Mouse (Mus musculus) small intestine, adult 2 months (tissue): ENCODE results near the gene Lpar2. TPM values are rescaled to one million over a fixed set of nuclear protein-coding genes. Genes with fewer than 3 reads are reported as not detected.

Experiments used
- H3K27ac ChIP-seq: fragments of 200-500 bp; 2 replicates; pipeline ENCODE4 v1.5.1; 2012; ENCODE audit warnings: low read depth, low read length, control low read depth, inconsistent platforms; ENCODE audit not compliant: insufficient read depth
- H3K27me3 ChIP-seq: fragments of 200-500 bp; 2 replicates; pipeline ENCODE4 v1.6.1; 2012; ENCODE audit warnings: mild to moderate bottlenecking, moderate library complexity, low read length, inconsistent platforms; ENCODE audit not compliant: control insufficient read depth, insufficient read depth
- H3K36me3 ChIP-seq: fragments of 200-500 bp; 2 replicates; pipeline ENCODE4 v1.6.1; 2012; ENCODE audit warnings: mild to moderate bottlenecking, low read length, control low read depth, inconsistent platforms; ENCODE audit not compliant: control insufficient read depth, insufficient read depth
- H3K4me1 ChIP-seq: fragments of 200-500 bp; 2 replicates; pipeline ENCODE4 v1.6.1; 2012; ENCODE audit warnings: low read length, inconsistent platforms, mixed read lengths; ENCODE audit not compliant: control insufficient read depth, insufficient read depth, insufficient read length
- H3K4me3 ChIP-seq: fragments of 200-500 bp; 2 replicates; pipeline ENCODE4 v1.5.1; 2012; ENCODE audit warnings: low read depth, mild to moderate bottlenecking, control low read depth, inconsistent platforms, low read length, moderate library complexity
- CTCF ChIP-seq: fragments of 200-500 bp; IDR thresholded peaks from 2 replicates; pipeline ENCODE4 v1.5.1; 2012; ENCODE audit warnings: low read depth, mild to moderate bottlenecking, control low read depth, inconsistent platforms, low read length, moderate library complexity, mixed read lengths; ENCODE audit not compliant: insufficient replicate concordance, insufficient read length; ENCODE audit errors: extremely low read depth
- POLR2A ChIP-seq: fragments of 200-500 bp; IDR thresholded peaks from 2 replicates; pipeline ENCODE4 v1.6.1; 2012; ENCODE audit warnings: low read depth, mild to moderate bottlenecking, control low read depth, inconsistent platforms, low read length, moderate library complexity
- WGBS: fragments of 180-500 bp; shearing (Covaris S2); methylation state at CpG from one replicate; pipeline ENCODE4 v1.1.7; 2018; 5-methylcytosine and 5-hydroxymethylcytosine counted together
- polyA plus RNA-seq: library from polyadenylated mRNA; depleted of rRNA; stranded (reverse); fragments of >200 nt; gene quantifications from 2 replicates; pipeline ENCODE4 v1.2.3, GENCODE M21; 2012

Lpar2 gene
- polyA plus RNA-seq, 1 experiment: 2.2 TPM

DNA sequence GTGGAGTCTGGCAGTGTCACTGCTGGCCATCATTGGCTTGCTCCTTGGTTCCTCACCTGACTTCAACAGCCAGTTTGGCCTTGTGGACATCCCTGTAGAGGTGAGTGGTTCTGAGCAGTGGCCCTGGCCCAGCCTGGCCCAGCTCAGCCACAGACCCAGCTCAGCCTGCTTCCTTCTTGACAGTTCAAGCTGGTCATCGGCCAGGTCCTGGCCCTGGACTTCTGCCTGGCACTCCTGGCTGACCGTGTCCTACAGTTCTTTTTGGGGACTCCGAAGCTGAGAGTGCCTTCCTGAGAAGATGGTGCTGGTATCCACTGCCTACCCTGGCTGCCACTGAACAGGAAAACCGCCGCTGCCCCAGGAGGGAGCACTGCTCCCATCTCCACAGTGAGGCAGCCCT, 15.0 kb upstream of the Lpar2 start:
- no peaks in the 10 kb centered on the region for H3K27me3 ChIP-seq
- no peak for TF ChIP-seq POLR2A
- TF ChIP-seq CTCF: no peak
- WGBS: 92% methylated on average over 5 of the region's 5 CpGs
- peaks cover 5% of the 10 kb centered on the region; the same call in 1 of the 2 replicates for H3K4me1 ChIP-seq
- peaks cover 65% of the 10 kb centered on the region for H3K36me3 ChIP-seq
- no peak overlapping the region for H3K27ac ChIP-seq
- no peak overlapping the region for H3K4me3 ChIP-seq

DNA sequence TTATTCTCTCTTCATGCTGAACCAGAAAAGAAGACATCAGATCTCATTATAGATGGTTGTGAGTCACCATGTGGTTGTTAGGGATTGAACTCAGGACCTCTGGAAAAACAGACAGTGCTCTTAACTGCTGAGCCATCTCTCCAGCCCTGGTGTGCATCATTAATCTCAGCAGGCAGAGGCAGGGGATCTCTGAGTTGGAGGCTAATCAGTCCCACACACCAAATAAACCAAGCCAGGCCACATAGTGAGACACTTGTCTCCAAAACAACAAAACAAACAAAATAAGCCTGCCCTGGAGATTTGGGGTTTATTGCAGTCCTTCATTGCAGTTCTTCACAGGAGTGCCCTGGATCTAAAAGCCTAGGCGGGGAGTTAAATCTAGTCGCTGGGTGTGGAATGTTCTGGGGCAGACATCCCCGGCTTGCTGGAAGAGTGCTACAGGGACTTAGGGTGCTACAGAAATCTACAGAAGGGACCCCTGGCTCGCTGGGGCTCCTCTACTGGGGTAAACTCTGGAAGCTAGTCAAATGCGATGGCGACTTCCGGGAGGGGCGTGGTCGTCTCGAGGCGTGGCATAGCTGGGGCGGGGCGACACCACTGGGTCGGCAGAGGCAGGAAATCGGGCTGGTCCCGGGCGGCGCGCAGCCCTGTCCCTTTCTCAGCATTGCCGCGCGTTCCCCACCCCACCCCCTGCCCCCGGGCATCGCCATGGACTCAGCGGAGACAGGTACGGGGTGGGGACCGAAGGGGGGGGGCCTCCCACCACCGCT, 13.9 kb upstream of the Lpar2 start, which contains the start of gene Gmip:
Gmip (plus strand) TSS at position 586 of the 770 bp plus-strand sequence.
- peaks cover 5% of the 10 kb centered on the region; the same call in 1 of the 2 replicates for H3K4me1 ChIP-seq
- H3K27ac ChIP-seq: peak within 1 kb of the TSS; percentile 17
- WGBS: 4% methylated on average over 28 of the region's 28 CpGs
- TF ChIP-seq CTCF: no peak
- peak; percentile 67; the same call in 1 of the 2 replicates for TF ChIP-seq POLR2A
- H3K27me3 ChIP-seq: no peaks in the 10 kb centered on the region
- peak within 1 kb of the TSS; percentile 89 for H3K4me3 ChIP-seq
- peaks cover 56% of the 10 kb centered on the region for H3K36me3 ChIP-seq

DNA sequence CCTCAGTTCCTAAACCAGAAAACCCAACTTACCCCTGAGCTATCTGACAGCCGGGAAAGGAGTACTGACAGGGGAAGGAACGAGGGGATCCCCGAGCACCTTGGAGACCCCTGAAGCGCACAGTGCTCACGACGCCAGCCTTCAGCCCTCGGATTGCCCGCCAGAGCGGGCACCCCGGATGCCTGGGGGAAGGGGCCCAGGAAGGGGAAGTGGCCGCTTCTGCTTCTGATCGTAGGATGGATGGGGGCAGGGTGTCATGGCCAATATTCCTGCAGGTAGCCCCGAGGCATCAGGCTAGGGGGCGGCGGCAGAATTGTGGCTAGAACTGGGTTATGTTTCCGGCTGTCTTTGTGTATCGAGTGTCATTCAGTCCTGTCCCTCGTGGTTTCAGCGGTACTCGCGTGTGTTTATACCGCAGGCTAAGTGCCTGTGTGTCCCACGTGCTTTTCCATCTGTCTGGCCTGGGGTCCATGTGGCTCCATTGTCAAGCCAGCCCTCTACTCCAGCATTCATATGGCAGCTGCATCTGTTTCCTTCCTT, 13.3 kb upstream of the Lpar2 start:
- TF ChIP-seq CTCF (no peak), POLR2A (no peak)
- Histone ChIP-seq H3K4me1 (peaks cover 5% of the 10 kb centered on the region; the same call in 1 of the 2 replicates), H3K36me3 (peaks cover 56% of the 10 kb centered on the region), H3K27ac (no peak overlapping the region), H3K4me3 (peak overlapping the region; percentile 89), H3K27me3 (no peaks in the 10 kb centered on the region)
- under 1% methylated on average over 23 of the region's 23 CpGs for WGBS

DNA sequence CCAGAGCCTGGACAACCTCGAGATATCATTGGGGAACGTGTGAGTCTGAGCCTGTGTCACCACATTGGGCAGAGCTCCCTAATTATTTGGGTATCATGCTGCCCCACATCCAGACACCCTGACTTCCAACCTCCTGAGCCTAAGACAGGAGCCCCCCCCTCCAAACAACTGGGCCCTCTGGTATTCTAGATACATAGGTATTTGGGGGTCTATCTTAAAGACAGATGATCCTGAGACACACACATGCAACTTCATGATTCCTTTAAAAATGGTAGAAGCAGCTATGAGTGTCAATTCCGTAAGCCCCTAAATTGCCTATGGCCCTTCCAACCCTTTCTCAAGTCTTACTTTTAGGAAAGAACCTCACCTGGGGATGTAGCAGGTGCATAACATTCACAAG, 12.4 kb upstream of the Lpar2 start:
- Histone ChIP-seq H3K4me3 (no peak overlapping the region), H3K4me1 (peaks cover 5% of the 10 kb centered on the region; the same call in 1 of the 2 replicates), H3K36me3 (peaks cover 56% of the 10 kb centered on the region), H3K27ac (no peak overlapping the region), H3K27me3 (no peaks in the 10 kb centered on the region)
- 78% methylated on average over 3 of the region's 3 CpGs for WGBS
- TF ChIP-seq CTCF (no peak), POLR2A (no peak)

DNA sequence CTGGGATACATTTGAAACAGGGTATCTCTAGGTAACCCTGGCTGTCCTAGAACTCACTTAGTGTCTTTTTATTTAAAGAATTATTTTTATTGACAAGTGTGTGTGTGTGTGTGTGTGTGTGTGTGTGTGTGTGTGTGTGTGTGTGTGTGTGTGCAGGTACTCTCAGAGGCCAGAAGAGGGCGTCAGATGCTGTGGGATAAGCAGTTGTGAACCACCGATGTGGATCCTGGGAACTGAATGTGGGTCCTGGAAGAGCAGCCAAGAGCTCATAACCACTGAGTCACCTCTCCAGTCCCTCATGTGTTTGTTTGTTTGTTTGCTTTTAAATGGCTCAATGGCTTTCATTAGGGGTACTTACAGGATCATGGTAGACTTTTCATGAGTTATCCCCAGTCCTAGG, 7.3 kb upstream of the Lpar2 start:
- Histone ChIP-seq H3K36me3 (peaks cover 42% of the 10 kb centered on the region), H3K4me3 (no peak overlapping the region), H3K4me1 (peaks cover 22% of the 10 kb centered on the region), H3K27ac (peak overlapping the region; percentile 32; the same call in 1 of the 2 replicates), H3K27me3 (no peaks in the 10 kb centered on the region)
- WGBS: 88% methylated on average over 2 of the region's 2 CpGs
- no peak for TF ChIP-seq POLR2A
- no peak for TF ChIP-seq CTCF

DNA sequence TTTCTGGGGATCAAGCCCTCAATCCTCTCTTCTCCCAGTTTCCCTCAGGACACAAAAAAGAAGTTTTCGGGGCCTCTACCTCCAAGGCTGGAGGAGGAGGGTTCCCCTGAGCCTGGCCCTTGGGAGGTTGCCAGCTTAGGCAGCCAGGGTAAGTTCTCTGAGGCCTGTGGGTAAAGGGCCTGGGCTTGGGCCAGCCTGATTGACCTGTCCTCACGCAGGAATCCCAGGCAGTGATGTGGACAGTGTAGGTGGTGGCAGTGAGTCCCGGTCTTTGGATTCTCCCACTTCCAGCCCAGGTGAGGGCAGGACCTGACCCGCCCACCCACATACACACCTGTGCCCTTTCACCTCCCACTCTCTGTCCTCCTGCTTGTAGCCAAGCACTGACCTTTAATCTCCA, 6.8 kb upstream of the Lpar2 start:
- WGBS: 74% methylated on average over 4 of the region's 4 CpGs
- H3K27me3 ChIP-seq: no peaks in the 10 kb centered on the region
- TF ChIP-seq POLR2A: no peak
- TF ChIP-seq CTCF: no peak
- H3K4me3 ChIP-seq: no peak overlapping the region
- peaks cover 42% of the 10 kb centered on the region for H3K36me3 ChIP-seq
- peaks cover 22% of the 10 kb centered on the region for H3K4me1 ChIP-seq
- peak overlapping the region; percentile 32; the same call in 1 of the 2 replicates for H3K27ac ChIP-seq

DNA sequence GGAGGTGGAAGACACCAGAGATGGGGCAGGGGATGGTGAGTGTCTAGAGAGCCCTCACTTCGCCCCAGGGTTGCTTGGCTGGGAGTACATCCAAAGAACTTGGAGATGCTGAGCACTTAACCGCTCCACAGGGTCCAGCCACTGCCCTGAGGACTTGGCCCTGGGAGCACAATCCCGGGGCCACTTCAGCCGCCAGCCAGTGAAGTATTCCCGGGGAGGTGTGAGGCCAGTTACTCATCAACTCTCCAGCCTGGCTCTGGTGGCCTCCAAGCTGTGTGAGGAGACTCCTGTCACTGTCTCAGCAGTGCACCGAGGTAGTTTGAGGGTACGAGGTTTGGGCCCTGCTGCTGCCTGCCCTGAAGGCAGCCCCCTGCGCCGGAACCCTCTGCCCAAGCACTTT, 1.8 kb upstream of the Lpar2 start:
- peaks cover 16% of the 10 kb centered on the region for H3K36me3 ChIP-seq
- TF ChIP-seq CTCF: no peak
- TF ChIP-seq POLR2A: no peak
- WGBS: 65% methylated on average over 9 of the region's 9 CpGs
- no peaks in the 10 kb centered on the region for H3K27me3 ChIP-seq
- H3K4me3 ChIP-seq: no peak overlapping the region
- no peak overlapping the region for H3K27ac ChIP-seq
- H3K4me1 ChIP-seq: peaks cover 33% of the 10 kb centered on the region
